Mouse (Mus musculus) heart, adult 2 months (tissue): ENCODE results near the gene Nubp1.

ENCODE experiments used
- CTCF ChIP-seq: fragments of 200-600 bp; IDR thresholded peaks from 2 replicates; pipeline ENCODE4 v1.8.1; 2022; ENCODE audit warnings: antibody characterized with exemption, mild to moderate bottlenecking, moderate library complexity
- POLR2A ChIP-seq: fragments of 200-500 bp; IDR thresholded peaks from 2 replicates; pipeline ENCODE4 v1.6.1; 2011; ENCODE audit warnings: mild to moderate bottlenecking, low read depth, low read length, control low read depth; ENCODE audit not compliant: insufficient read depth

DNA sequence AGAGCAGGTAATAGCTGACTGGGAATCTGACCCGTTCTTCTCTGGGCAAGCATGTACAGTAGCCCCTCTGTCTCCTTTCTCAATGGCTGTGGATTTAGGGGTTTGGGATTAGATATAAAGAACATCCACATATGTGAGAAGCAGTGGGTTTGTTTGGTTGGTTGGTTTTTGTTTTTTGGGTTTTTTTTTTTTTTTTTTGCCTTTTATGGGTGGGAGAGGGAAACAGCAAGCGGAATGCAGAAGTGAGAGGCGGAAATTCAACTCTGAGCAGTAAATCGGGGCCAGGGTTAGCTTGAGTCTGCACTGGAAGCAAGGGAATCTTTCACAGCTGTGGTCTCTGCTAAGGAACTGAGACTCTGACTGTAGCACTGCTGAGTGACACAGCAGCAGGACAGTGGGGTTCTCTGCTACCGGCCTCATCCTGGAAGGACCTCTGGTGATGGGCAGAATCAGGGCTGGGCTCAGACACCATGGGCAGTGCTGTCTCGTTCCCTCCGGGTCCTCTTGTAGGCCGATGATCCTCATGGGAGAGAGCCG lies 6.0 kb downstream of the Nubp1 start:
- TF ChIP-seq CTCF, result no peak
- no peak for TF ChIP-seq POLR2A
